Mouse (Mus musculus): Measurements from ENCODE around the gene Pex7. TPM values are rescaled to one million over a fixed set of nuclear protein-coding genes. Genes with fewer than 3 reads are reported as not detected.

Pex7 gene
- polyA plus RNA-seq, 1 experiment, result 19.1 TPM

- Histone ChIP-seq H3K4me3 (replicated peaks; ENCODE audit: control insufficient read depth, low read depth, low read length) (no peak overlapping the region), H3K27ac (ENCODE audit: control insufficient read depth, insufficient read depth, low read depth, low read length, poor library complexity) (no peak overlapping the region), H3K4me1 (ENCODE audit: control insufficient read depth, insufficient read depth, low read length) (no peaks in the 10 kb centered on the region)
- 80% methylated on average over 13 of the region's 13 CpGs for WGBS
- TF ChIP-seq CTCF (IDR thresholded peaks at IDR 0.05; ENCODE audit: control insufficient read depth, insufficient read depth, low read length) (no peak), POLR2A (IDR thresholded peaks at IDR 0.05; ENCODE audit: borderline replicate concordance, control insufficient read depth, low read depth, low read length) (no peak)
Observed at GRCm38 (mm10) chr10:19904077-19904820, 3.2 kb downstream of the Pex7 start.

DNA sequence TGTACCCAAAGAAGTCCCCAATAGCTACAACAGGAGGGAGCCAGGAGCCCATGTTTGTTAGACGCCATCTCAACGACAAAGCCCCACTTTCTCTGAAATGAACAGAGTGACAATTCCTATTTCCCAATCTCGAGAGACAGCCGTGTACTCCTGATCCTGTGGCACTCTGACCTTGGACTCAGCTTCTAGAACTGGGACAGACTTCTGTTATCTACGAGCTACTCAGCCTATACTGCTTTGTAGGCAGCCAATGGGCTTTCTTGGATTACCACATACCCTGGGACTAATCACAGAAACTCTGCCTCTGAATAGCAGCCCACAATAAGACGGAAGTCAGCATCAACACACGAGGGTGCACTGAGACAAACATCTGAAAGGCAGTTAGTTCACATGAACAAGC lies 5.5 kb downstream of the Pex7 start:
- H3K4me3 ChIP-seq (replicated peaks; ENCODE audit: control insufficient read depth, low read depth, low read length), result no peak overlapping the region
- H3K4me1 ChIP-seq (ENCODE audit: control insufficient read depth, insufficient read depth, low read length), result no peaks in the 10 kb centered on the region
- TF ChIP-seq CTCF (IDR thresholded peaks at IDR 0.05; ENCODE audit: control insufficient read depth, insufficient read depth, low read length), result no peak
- no peak for TF ChIP-seq POLR2A (IDR thresholded peaks at IDR 0.05; ENCODE audit: borderline replicate concordance, control insufficient read depth, low read depth, low read length)
- WGBS, result 68% methylated on average over 7 of the region's 7 CpGs
- H3K27ac ChIP-seq (ENCODE audit: control insufficient read depth, insufficient read depth, low read depth, low read length, poor library complexity), result no peak overlapping the region

DNA sequence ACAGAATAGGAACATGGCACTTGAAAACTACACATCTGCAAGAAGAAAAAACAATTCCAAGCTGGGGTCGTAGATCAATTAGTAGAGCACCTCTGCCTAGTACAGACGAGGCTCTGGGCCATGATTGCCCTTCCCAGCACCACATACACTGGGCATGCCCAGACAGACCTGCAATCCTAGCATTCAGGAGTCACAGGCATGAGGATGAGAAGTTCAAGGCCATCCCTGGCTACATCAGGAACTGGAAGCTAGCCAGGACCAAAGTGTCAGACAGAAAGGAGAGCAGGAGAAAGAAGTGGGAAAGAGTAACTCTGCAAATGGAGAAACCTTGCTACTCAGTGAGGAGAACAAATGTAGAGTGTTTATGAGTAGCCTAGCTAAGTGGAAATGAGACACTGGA lies 7.3 kb downstream of the Pex7 start:
- no peaks in the 10 kb centered on the region for H3K4me1 ChIP-seq (ENCODE audit: control insufficient read depth, insufficient read depth, low read length)
- H3K4me3 ChIP-seq (replicated peaks; ENCODE audit: control insufficient read depth, low read depth, low read length), result no peak overlapping the region
- TF ChIP-seq CTCF (IDR thresholded peaks at IDR 0.05; ENCODE audit: control insufficient read depth, insufficient read depth, low read length) (no peak), POLR2A (IDR thresholded peaks at IDR 0.05; ENCODE audit: borderline replicate concordance, control insufficient read depth, low read depth, low read length) (no peak)
- WGBS, result 83% methylated on average over 2 of the region's 2 CpGs
- no peak overlapping the region for H3K27ac ChIP-seq (ENCODE audit: control insufficient read depth, insufficient read depth, low read depth, low read length, poor library complexity)

GRCm38 (mm10) chr10:19893976-19894375 lies 13.5 kb downstream of the Pex7 start:
- no peak overlapping the region for H3K27ac ChIP-seq (ENCODE audit: control insufficient read depth, insufficient read depth, low read depth, low read length, poor library complexity)
- 19% methylated on average over 4 of the region's 4 CpGs for WGBS

GRCm38 (mm10) chr10:19893146-19893545 lies 14.3 kb downstream of the Pex7 start:
- TF ChIP-seq CTCF (IDR thresholded peaks at IDR 0.05; ENCODE audit: control insufficient read depth, insufficient read depth, low read length), result no peak
- no peak for TF ChIP-seq POLR2A (IDR thresholded peaks at IDR 0.05; ENCODE audit: borderline replicate concordance, control insufficient read depth, low read depth, low read length)
- no peaks in the 10 kb centered on the region; the same call in 1 of the 2 replicates for H3K4me1 ChIP-seq (ENCODE audit: control insufficient read depth, insufficient read depth, low read length)
- H3K4me3 ChIP-seq (replicated peaks; ENCODE audit: control insufficient read depth, low read depth, low read length), result no peak overlapping the region
- WGBS, result 78% methylated on average over 6 of the region's 6 CpGs
- no peak overlapping the region for H3K27ac ChIP-seq (ENCODE audit: control insufficient read depth, insufficient read depth, low read depth, low read length, poor library complexity)

More at GRCm38 (mm10) chr10:19893976-19894375, 13.5 kb downstream of the Pex7 start:
- no peak overlapping the region for H3K4me3 ChIP-seq (replicated peaks; ENCODE audit: control insufficient read depth, low read depth, low read length)
- TF ChIP-seq CTCF (IDR thresholded peaks at IDR 0.05; ENCODE audit: control insufficient read depth, insufficient read depth, low read length) (no peak), POLR2A (IDR thresholded peaks at IDR 0.05; ENCODE audit: borderline replicate concordance, control insufficient read depth, low read depth, low read length) (no peak)
- no peaks in the 10 kb centered on the region; the same call in 1 of the 2 replicates for H3K4me1 ChIP-seq (ENCODE audit: control insufficient read depth, insufficient read depth, low read length)

GRCm38 (mm10) chr10:19891686-19892085 lies 15.8 kb downstream of the Pex7 start:
- Histone ChIP-seq H3K4me1 (ENCODE audit: control insufficient read depth, insufficient read depth, low read length) (no peaks in the 10 kb centered on the region; the same call in 1 of the 2 replicates), H3K4me3 (replicated peaks; ENCODE audit: control insufficient read depth, low read depth, low read length) (no peak overlapping the region), H3K27ac (ENCODE audit: control insufficient read depth, insufficient read depth, low read depth, low read length, poor library complexity) (no peak overlapping the region)
- WGBS, result 41% methylated on average over 3 of the region's 3 CpGs
- TF ChIP-seq CTCF (IDR thresholded peaks at IDR 0.05; ENCODE audit: control insufficient read depth, insufficient read depth, low read length) (no peak), POLR2A (IDR thresholded peaks at IDR 0.05; ENCODE audit: borderline replicate concordance, control insufficient read depth, low read depth, low read length) (no peak)

- TF ChIP-seq CTCF (IDR thresholded peaks at IDR 0.05; ENCODE audit: control insufficient read depth, insufficient read depth, low read length), result no peak
- TF ChIP-seq POLR2A (IDR thresholded peaks at IDR 0.05; ENCODE audit: borderline replicate concordance, control insufficient read depth, low read depth, low read length), result no peak
- Histone ChIP-seq H3K4me3 (replicated peaks; ENCODE audit: control insufficient read depth, low read depth, low read length) (no peak overlapping the region), H3K4me1 (ENCODE audit: control insufficient read depth, insufficient read depth, low read length) (peaks cover 1% of the 10 kb centered on the region; the same call in 1 of the 2 replicates), H3K27ac (ENCODE audit: control insufficient read depth, insufficient read depth, low read depth, low read length, poor library complexity) (no peak overlapping the region)
- WGBS, result 57% methylated on average over 3 of the region's 3 CpGs
Observed at GRCm38 (mm10) chr10:19889908-19890307, 17.6 kb downstream of the Pex7 start.

DNA sequence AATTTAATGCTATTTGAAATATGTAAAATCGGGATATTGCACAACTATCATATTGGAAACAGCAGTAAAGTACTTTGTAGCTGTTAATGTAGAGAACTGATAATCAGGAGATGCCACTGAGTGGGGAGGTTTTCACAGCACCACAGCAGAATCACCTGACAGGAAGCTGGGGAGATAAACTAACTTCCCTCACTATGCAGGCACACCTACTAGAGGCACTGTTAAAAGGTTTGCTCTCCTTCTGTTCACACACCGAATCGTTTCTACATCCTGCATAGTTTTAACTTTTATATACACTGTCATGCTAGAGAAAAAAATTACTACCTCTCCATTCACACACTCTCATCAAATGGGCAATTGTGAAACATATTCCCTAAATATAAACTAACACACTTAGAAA lies 21.2 kb downstream of the Pex7 start:
- no peak for TF ChIP-seq POLR2A (IDR thresholded peaks at IDR 0.05; ENCODE audit: borderline replicate concordance, control insufficient read depth, low read depth, low read length)
- no peak for TF ChIP-seq CTCF (IDR thresholded peaks at IDR 0.05; ENCODE audit: control insufficient read depth, insufficient read depth, low read length)
- 38% methylated on average over 3 of the region's 3 CpGs for WGBS
- Histone ChIP-seq H3K4me3 (replicated peaks; ENCODE audit: control insufficient read depth, low read depth, low read length) (no peak overlapping the region), H3K27ac (ENCODE audit: control insufficient read depth, insufficient read depth, low read depth, low read length, poor library complexity) (no peak overlapping the region), H3K4me1 (ENCODE audit: control insufficient read depth, insufficient read depth, low read length) (peaks cover 1% of the 10 kb centered on the region; the same call in 1 of the 2 replicates)

Data from bone marrow, adult 2 months (tissue).